Mouse (Mus musculus): ENCODE measurements around the gene Chst5. TPM values are rescaled to one million over a fixed set of nuclear protein-coding genes. Genes with fewer than 3 reads are reported as not detected.
"Not testable (repeated sequence)": the region's sequence is repeated elsewhere in the genome, so short reads cannot be mapped to it uniquely, and the experiment has no call there.

The Chst5 gene
- polyA plus RNA-seq, 1 experiment from 2014 or later = 2.2 TPM

- Histone ChIP-seq H3K27me3 (ENCODE audit: control insufficient read depth, insufficient read depth, low read length) (no peaks in the 10 kb centered on the region), H3K4me2 (ENCODE audit: low read depth, low read length) (no peak overlapping the region), H3K9ac (replicated peaks; ENCODE audit: low read length) (no peak overlapping the region), H3K4me1 (ENCODE audit: control insufficient read depth, insufficient read depth, low read length) (no peaks in the 10 kb centered on the region), H3K27ac (replicated peaks; ENCODE audit: low read depth, low read length) (no peak overlapping the region), H3K9me3 (replicated peaks; ENCODE audit: control insufficient read depth, low read length) (no peaks in the 10 kb centered on the region), H3K4me3 (ENCODE audit: low read depth, low read length) (no peak overlapping the region), H3K36me3 (replicated peaks; ENCODE audit: control insufficient read depth, insufficient read depth, low read depth, low read length) (no peaks in the 10 kb centered on the region)
- no peak for ATAC-seq (replicated peaks; ENCODE audit: insufficient number of reproducible peaks, low FRiP score, low TSS enrichment, low read depth)
- 89% methylated on average over 8 of the region's 8 CpGs for WGBS
- no peak for DNase-seq (ENCODE audit: low spot score)
Measured at GRCm38 (mm10) chr8:111864648-111865047, 45.6 kb downstream of the Chst5 start.

GRCm38 (mm10) chr8:111863280-111863679 lies 47.0 kb downstream of the Chst5 start:
- Histone ChIP-seq H3K9ac (replicated peaks; ENCODE audit: low read length) (no peak overlapping the region), H3K4me2 (ENCODE audit: low read depth, low read length) (no peak overlapping the region), H3K9me3 (replicated peaks; ENCODE audit: control insufficient read depth, low read length) (no peaks in the 10 kb centered on the region), H3K36me3 (replicated peaks; ENCODE audit: control insufficient read depth, insufficient read depth, low read depth, low read length) (no peaks in the 10 kb centered on the region), H3K4me1 (ENCODE audit: control insufficient read depth, insufficient read depth, low read length) (no peaks in the 10 kb centered on the region), H3K4me3 (ENCODE audit: low read depth, low read length) (no peak overlapping the region), H3K27me3 (ENCODE audit: control insufficient read depth, insufficient read depth, low read length) (no peaks in the 10 kb centered on the region), H3K27ac (replicated peaks; ENCODE audit: low read depth, low read length) (no peak overlapping the region)
- DNase-seq (ENCODE audit: low spot score) (no peak), ATAC-seq (replicated peaks; ENCODE audit: insufficient number of reproducible peaks, low FRiP score, low TSS enrichment, low read depth) (no peak)
- 80% methylated on average over 4 of the region's 4 CpGs for WGBS

GRCm38 (mm10) chr8:111855977-111856376 lies 54.3 kb downstream of the Chst5 start:
- no peak overlapping the region for H3K4me3 ChIP-seq (ENCODE audit: low read depth, low read length)
- H3K9ac ChIP-seq (replicated peaks; ENCODE audit: low read length) = no peak overlapping the region
- H3K4me1 ChIP-seq (ENCODE audit: control insufficient read depth, insufficient read depth, low read length) = no peaks in the 10 kb centered on the region
- no peaks in the 10 kb centered on the region for H3K27me3 ChIP-seq (ENCODE audit: control insufficient read depth, insufficient read depth, low read length)
- no peak overlapping the region for H3K4me2 ChIP-seq (ENCODE audit: low read depth, low read length)
- H3K27ac ChIP-seq (replicated peaks; ENCODE audit: low read depth, low read length) = no peak overlapping the region
- no peak for ATAC-seq (replicated peaks; ENCODE audit: insufficient number of reproducible peaks, low FRiP score, low TSS enrichment, low read depth)
- no peaks in the 10 kb centered on the region for H3K9me3 ChIP-seq (replicated peaks; ENCODE audit: control insufficient read depth, low read length)
- H3K36me3 ChIP-seq (replicated peaks; ENCODE audit: control insufficient read depth, insufficient read depth, low read depth, low read length) = no peaks in the 10 kb centered on the region
- 89% methylated on average over 12 of the region's 12 CpGs for WGBS
- no peak for DNase-seq (ENCODE audit: low spot score)

GRCm38 (mm10) chr8:111853861-111854501 lies 56.3 kb downstream of the Chst5 start, which contains the start of gene Cfdp1:
Cfdp1 (minus strand) TSS chr8:111854291.
- Histone ChIP-seq H3K4me2 (ENCODE audit: low read depth, low read length) (peak within 1 kb of the TSS; percentile 24), H3K27me3 (ENCODE audit: control insufficient read depth, insufficient read depth, low read length) (no peaks in the 10 kb centered on the region), H3K9ac (replicated peaks; ENCODE audit: low read length) (peak within 1 kb of the TSS; percentile 82), H3K9me3 (replicated peaks; ENCODE audit: control insufficient read depth, low read length) (no peaks in the 10 kb centered on the region), H3K36me3 (replicated peaks; ENCODE audit: control insufficient read depth, insufficient read depth, low read depth, low read length) (no peaks in the 10 kb centered on the region), H3K27ac (replicated peaks; ENCODE audit: low read depth, low read length) (0 out of 2 replicates have a peak within 1 kb of the TSS, but pooled peaks have one; percentile 5), H3K4me1 (ENCODE audit: control insufficient read depth, insufficient read depth, low read length) (no peaks in the 10 kb centered on the region), H3K4me3 (ENCODE audit: low read depth, low read length) (peak within 1 kb of the TSS; percentile 87)
- WGBS = under 1% methylated on average over 53 of the region's 53 CpGs
- DNase-seq (ENCODE audit: low spot score) (peak; percentile 99), ATAC-seq (replicated peaks; ENCODE audit: insufficient number of reproducible peaks, low FRiP score, low TSS enrichment, low read depth) (peak; percentile 100)

GRCm38 (mm10) chr8:111853219-111853618 lies 57.0 kb downstream of the Chst5 start:
- not testable (repeated sequence) for ATAC-seq (replicated peaks; ENCODE audit: insufficient number of reproducible peaks, low FRiP score, low TSS enrichment, low read depth); H3K36me3 ChIP-seq (replicated peaks; ENCODE audit: control insufficient read depth, insufficient read depth, low read depth, low read length); H3K27ac ChIP-seq (replicated peaks; ENCODE audit: low read depth, low read length); DNase-seq (ENCODE audit: low spot score); H3K9me3 ChIP-seq (replicated peaks; ENCODE audit: control insufficient read depth, low read length); H3K4me1 ChIP-seq (ENCODE audit: control insufficient read depth, insufficient read depth, low read length); H3K27me3 ChIP-seq (ENCODE audit: control insufficient read depth, insufficient read depth, low read length)
- WGBS = 61% methylated on average over 12 of the region's 12 CpGs
- Histone ChIP-seq H3K9ac (replicated peaks; ENCODE audit: low read length) (peak overlapping the region; percentile 82), H3K4me2 (ENCODE audit: low read depth, low read length) (peak overlapping the region; percentile 24), H3K4me3 (ENCODE audit: low read depth, low read length) (peak overlapping the region; percentile 87)

DNA sequence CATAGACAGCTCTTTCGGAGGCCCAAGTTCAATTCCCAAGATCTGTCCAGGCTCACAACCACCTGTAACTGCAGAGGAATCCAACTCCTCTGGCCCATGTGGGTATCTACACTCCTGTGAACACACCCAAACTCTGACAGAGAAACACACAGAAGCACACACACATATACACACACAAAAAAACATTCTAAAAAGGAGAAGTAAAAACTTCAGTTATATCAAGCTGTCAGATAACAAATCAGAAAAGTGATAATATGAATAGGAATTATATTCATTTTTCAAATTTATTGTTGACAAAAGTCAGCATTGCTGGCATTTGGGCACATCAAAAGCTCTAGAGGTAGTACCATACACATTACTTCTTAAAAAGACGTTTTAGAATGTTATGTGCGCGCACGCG lies 63.5 kb downstream of the Chst5 start:
- Histone ChIP-seq H3K4me2 (ENCODE audit: low read depth, low read length) (no peak overlapping the region), H3K4me3 (ENCODE audit: low read depth, low read length) (no peak overlapping the region), H3K27me3 (ENCODE audit: control insufficient read depth, insufficient read depth, low read length) (no peaks in the 10 kb centered on the region), H3K9me3 (replicated peaks; ENCODE audit: control insufficient read depth, low read length) (no peaks in the 10 kb centered on the region), H3K4me1 (ENCODE audit: control insufficient read depth, insufficient read depth, low read length) (no peaks in the 10 kb centered on the region), H3K36me3 (replicated peaks; ENCODE audit: control insufficient read depth, insufficient read depth, low read depth, low read length) (no peaks in the 10 kb centered on the region; the same call in 1 of the 2 replicates), H3K9ac (replicated peaks; ENCODE audit: low read length) (no peak overlapping the region), H3K27ac (replicated peaks; ENCODE audit: low read depth, low read length) (no peak overlapping the region)
- ATAC-seq (replicated peaks; ENCODE audit: insufficient number of reproducible peaks, low FRiP score, low TSS enrichment, low read depth) = no peak
- 95% methylated on average over 6 of the region's 6 CpGs for WGBS
- no peak for DNase-seq (ENCODE audit: low spot score)

Other genes with a start within 250 kb of the Chst5 start
- gene Ctrb1, start 219.4 kb downstream of the Chst5 start, polyA plus RNA-seq (2014; fragmentation: Nextera tagmentation; extraction: Ambion mirVana) = not detected in 2 replicates
- 30.9 and 36.5 TPM in 2 replicates for gene Bcar1, start 166.6 kb downstream of the Chst5 start, polyA plus RNA-seq (2014; fragmentation: Nextera tagmentation; extraction: Ambion mirVana)
- gene Cfdp1, start 56.2 kb downstream of the Chst5 start, polyA plus RNA-seq (2014; fragmentation: Nextera tagmentation; extraction: Ambion mirVana) = 262 and 278 TPM in 2 replicates
- gene Tmem170, start 33.7 kb downstream of the Chst5 start, polyA plus RNA-seq (2014; fragmentation: Nextera tagmentation; extraction: Ambion mirVana) = 7.7 and 8.2 TPM in 2 replicates
- 18.6 and 20.0 TPM in 2 replicates for gene Tmem231, start 23.4 kb upstream of the Chst5 start, polyA plus RNA-seq (2014; fragmentation: Nextera tagmentation; extraction: Ambion mirVana)
- 222 and 230 TPM in 2 replicates for gene Gabarapl2, start 30.3 kb upstream of the Chst5 start, polyA plus RNA-seq (2014; fragmentation: Nextera tagmentation; extraction: Ambion mirVana)
- 8.7 and 10.7 TPM in 2 replicates for gene Adat1, start 81.9 kb upstream of the Chst5 start, polyA plus RNA-seq (2014; fragmentation: Nextera tagmentation; extraction: Ambion mirVana)
- gene Kars, start 100.9 kb upstream of the Chst5 start, polyA plus RNA-seq (2014; fragmentation: Nextera tagmentation; extraction: Ambion mirVana) = 284 and 309 TPM in 2 replicates
- gene Terf2ip, start 101.0 kb upstream of the Chst5 start, polyA plus RNA-seq (2014; fragmentation: Nextera tagmentation; extraction: Ambion mirVana) = 21.3 and 23.9 TPM in 2 replicates
- 0.31 and 0.67 TPM in 2 replicates for gene Gm6793, start 104.6 kb upstream of the Chst5 start, polyA plus RNA-seq (2014; fragmentation: Nextera tagmentation; extraction: Ambion mirVana)

Measured in embryonic facial prominence, embryonic 11.5 days (tissue).